Mouse (Mus musculus) layer of hippocampus, adult 11-12 months (tissue): ENCODE measurements around the gene Amigo3.

Source experiments
- DNase-seq: peaks from one replicate; pipeline ENCODE4 v3.0.0; 2022; ENCODE audit warnings: low spot score

Gene Amigo3

GRCm38 (mm10) chr9:108052411-108052810 lies 548 bp upstream of the Amigo3 start:
- DNase-seq: no peak

GRCm38 (mm10) chr9:108053665-108054225 lies 786 bp downstream of the Amigo3 start:
- no peak for DNase-seq

GRCm38 (mm10) chr9:108054331-108055040 lies 1.5 kb downstream of the Amigo3 start:
- DNase-seq: no peak

GRCm38 (mm10) chr9:108055061-108055460 lies 2.1 kb downstream of the Amigo3 start:
- no peak for DNase-seq

- no peak for DNase-seq
Observed at GRCm38 (mm10) chr9:108055661-108056237, 2.8 kb downstream of the Amigo3 start.

- no peak for DNase-seq
Observed at GRCm38 (mm10) chr9:108056361-108057261, 3.7 kb downstream of the Amigo3 start.

- DNase-seq: no peak
Observed at GRCm38 (mm10) chr9:108057262-108057562, 4.3 kb downstream of the Amigo3 start.

- no peak for DNase-seq
Observed at GRCm38 (mm10) chr9:108058291-108058690, 5.3 kb downstream of the Amigo3 start.

- DNase-seq: no peak
Observed at GRCm38 (mm10) chr9:108062142-108062541, 9.2 kb downstream of the Amigo3 start.

GRCm38 (mm10) chr9:108063361-108063760 lies 10.4 kb downstream of the Amigo3 start:
- no peak for DNase-seq

GRCm38 (mm10) chr9:108065491-108066011 lies 12.6 kb downstream of the Amigo3 start:
- DNase-seq: peak; percentile 72

- no peak for DNase-seq
Observed at GRCm38 (mm10) chr9:108067199-108067598, 14.2 kb downstream of the Amigo3 start.

- DNase-seq: peak; percentile 86
Observed at GRCm38 (mm10) chr9:108067900-108068299, 14.9 kb downstream of the Amigo3 start.

GRCm38 (mm10) chr9:108069007-108069406 lies 16.0 kb downstream of the Amigo3 start:
- DNase-seq: no peak

- DNase-seq: no peak
Observed at GRCm38 (mm10) chr9:108069529-108069928, 16.6 kb downstream of the Amigo3 start.

- no peak for DNase-seq
Observed at GRCm38 (mm10) chr9:108071801-108072200, 18.8 kb downstream of the Amigo3 start.

- no peak for DNase-seq
Observed at GRCm38 (mm10) chr9:108072481-108072924, 19.5 kb downstream of the Amigo3 start.

GRCm38 (mm10) chr9:108073141-108073930 lies 20.4 kb downstream of the Amigo3 start:
- DNase-seq: no peak

GRCm38 (mm10) chr9:108080168-108080567 lies 27.2 kb downstream of the Amigo3 start, which contains the start of gene Mst1:
Gene Mst1 (plus strand): TSS chr9:108080436.
- no peak for DNase-seq

GRCm38 (mm10) chr9:108082549-108082948 lies 29.6 kb downstream of the Amigo3 start:
- no peak for DNase-seq

- no peak for DNase-seq
Observed at GRCm38 (mm10) chr9:108082988-108083431, 30.1 kb downstream of the Amigo3 start, which contains the start of gene Rnf123. Gene Rnf123 (minus strand): TSS chr9:108083346.
